ENCODE assay signal across 24 mouse cellular contexts in genomic region chr7:81309247-81309646, GRCm38 (mm10).
"Had no signal": no experiment of that assay in that cellular context is flagged by ENCODE, and none has a peak within 500 bp of the region (broad histone marks: within the 10 kb centered on the region; RNA-seq: fewer than 3 reads in every experiment).

No protein-coding gene starts in this region.

- H3K27me3 ChIP-seq: heart, embryonic 13.5 days; heart, embryonic 15.5 days; hindbrain, embryonic 12.5 days; intestine, embryonic 15.5 days; limb, embryonic 12.5 days had no signal

- H3K9me3 ChIP-seq: heart, embryonic 15.5 days; hindbrain, embryonic 10.5 days; hindbrain, embryonic 12.5 days; intestine, embryonic 15.5 days; limb, embryonic 10.5 days; limb, embryonic 12.5 days had no signal

- DNase-seq: gastrocnemius, adult 2 months; gastrocnemius, postnatal 10 days; gastrocnemius, postnatal 25 days; heart, adult 2 months; heart, postnatal 14 days; heart, postnatal 4 days; kidney, adult 18-20 months; kidney, adult 8-10 months; kidney, postnatal 10 days; kidney, postnatal 25 days; kidney, postnatal 4 days; liver had no signal

- H3K4me3 ChIP-seq: gastrocnemius, adult 2 months; heart, adult 2 months; heart, embryonic 13.5 days; heart, embryonic 15.5 days; hindbrain, embryonic 10.5 days; hindbrain, embryonic 12.5 days; intestine, embryonic 15.5 days; left cerebral cortex, adult 2 months; limb, embryonic 10.5 days; limb, embryonic 12.5 days had no signal

- H3K27ac ChIP-seq: gastrocnemius, adult 2 months; heart, adult 2 months; heart, embryonic 13.5 days; heart, embryonic 15.5 days; hindbrain, embryonic 10.5 days; hindbrain, embryonic 12.5 days; hindbrain, embryonic 14.5 days; intestine, embryonic 15.5 days; left cerebral cortex, adult 2 months; limb, embryonic 10.5 days; limb, embryonic 12.5 days had no signal

- ATAC-seq: hindbrain, embryonic 16.5 days; inflammation-experienced regulatory T-cells, adult 6 months; intestine, embryonic 15.5 days; intestine, postnatal 0 days had no signal

- H3K4me1 ChIP-seq: heart, embryonic 15.5 days; hindbrain, embryonic 10.5 days; hindbrain, embryonic 12.5 days; intestine, embryonic 15.5 days; limb, embryonic 12.5 days had no signal

- H3K36me3 ChIP-seq: heart, embryonic 13.5 days; heart, embryonic 15.5 days; hindbrain, embryonic 10.5 days; hindbrain, embryonic 12.5 days; intestine, embryonic 15.5 days; limb, embryonic 10.5 days; limb, embryonic 12.5 days had no signal
